Mouse (Mus musculus) forebrain, embryonic 11.5 days (tissue): Measurements from ENCODE around the gene Ndc80. TPM values are rescaled to one million over a fixed set of nuclear protein-coding genes. Genes with fewer than 3 reads are reported as not detected.

Experiments used
- ATAC-seq: fragments of 200-750 bp; cut with Nextera tagmentation; replicated peaks from 2 replicates; pipeline ENCODE4 v1.8.0; 2017; ENCODE audit warnings: moderate TSS enrichment; ENCODE audit not compliant: low FRiP score
- DNase-seq: peaks from one replicate; pipeline ENCODE4 v3.0.0-alpha.2; 2017; ENCODE audit warnings: low spot score
- H3K27ac ChIP-seq: fragments of 300-500 bp; sonication (generic); 2 replicates; pipeline ENCODE4 v1.5.1; 2014; ENCODE audit warnings: low read depth, low read length
- H3K27me3 ChIP-seq: fragments of 300-500 bp; sonication (generic); 2 replicates; pipeline ENCODE4 v1.6.1; 2014; ENCODE audit warnings: mild to moderate bottlenecking, low read length, mixed read lengths; ENCODE audit not compliant: control insufficient read depth, insufficient read depth
- H3K36me3 ChIP-seq: fragments of 300-500 bp; sonication (generic); 2 replicates; pipeline ENCODE4 v1.6.1; 2014; ENCODE audit warnings: mild to moderate bottlenecking, low read length, moderate library complexity, mixed read lengths; ENCODE audit not compliant: control insufficient read depth, insufficient read depth
- H3K4me1 ChIP-seq: fragments of 300-500 bp; sonication (generic); replicated peaks from 2 replicates; pipeline ENCODE4 v1.6.1; 2014; ENCODE audit warnings: low read length, mixed read lengths; ENCODE audit not compliant: control insufficient read depth, insufficient read depth
- H3K4me2 ChIP-seq: fragments of 300-500 bp; sonication (generic); 2 replicates; pipeline ENCODE4 v1.6.1; 2014; ENCODE audit warnings: low read depth, mild to moderate bottlenecking, low read length, moderate library complexity, mixed read lengths; ENCODE audit not compliant: severe bottlenecking
- H3K4me3 ChIP-seq: fragments of 300-500 bp; sonication (generic); 2 replicates; pipeline ENCODE4 v1.5.1; 2014; ENCODE audit warnings: low read depth, low read length
- H3K9ac ChIP-seq: fragments of 300-500 bp; sonication (generic); 2 replicates; pipeline ENCODE4 v1.6.1; 2014; ENCODE audit warnings: low read length
- H3K9me3 ChIP-seq: fragments of 300-500 bp; sonication (generic); 2 replicates; pipeline ENCODE4 v1.6.1; 2016; ENCODE audit warnings: low read length, mixed read lengths; ENCODE audit not compliant: control insufficient read depth
- WGBS: fragments of 180-500 bp; shearing (Covaris S2); extraction: QIAGEN DNeasy Blood & Tissue Kit; methylation state at CpG from one replicate; pipeline ENCODE4 v1.1.7; 2014; 5-methylcytosine and 5-hydroxymethylcytosine counted together
- polyA plus RNA-seq: library from polyadenylated mRNA; unstranded; fragments of >200 nt; fragmentation: Nextera tagmentation; extraction: Ambion mirVana; gene quantifications from 2 replicates; pipeline ENCODE4 v1.2.1, GENCODE M21; 2014

The Ndc80 gene
- polyA plus RNA-seq, 1 experiment from 2014 or later: 70.5 TPM

GRCm38 (mm10) chr17:71486231-71486851 is 40.3 kb downstream of the Ndc80 start:
- Histone ChIP-seq H3K9me3 (no peaks in the 10 kb centered on the region), H3K36me3 (no peaks in the 10 kb centered on the region), H3K4me1 (no peaks in the 10 kb centered on the region), H3K9ac (no peak overlapping the region), H3K27me3 (no peaks in the 10 kb centered on the region), H3K4me2 (no peak overlapping the region), H3K4me3 (no peak overlapping the region), H3K27ac (no peak overlapping the region)
- WGBS: 60% methylated on average over 8 of the region's 8 CpGs
- no peak for ATAC-seq
- DNase-seq: no peak

DNA sequence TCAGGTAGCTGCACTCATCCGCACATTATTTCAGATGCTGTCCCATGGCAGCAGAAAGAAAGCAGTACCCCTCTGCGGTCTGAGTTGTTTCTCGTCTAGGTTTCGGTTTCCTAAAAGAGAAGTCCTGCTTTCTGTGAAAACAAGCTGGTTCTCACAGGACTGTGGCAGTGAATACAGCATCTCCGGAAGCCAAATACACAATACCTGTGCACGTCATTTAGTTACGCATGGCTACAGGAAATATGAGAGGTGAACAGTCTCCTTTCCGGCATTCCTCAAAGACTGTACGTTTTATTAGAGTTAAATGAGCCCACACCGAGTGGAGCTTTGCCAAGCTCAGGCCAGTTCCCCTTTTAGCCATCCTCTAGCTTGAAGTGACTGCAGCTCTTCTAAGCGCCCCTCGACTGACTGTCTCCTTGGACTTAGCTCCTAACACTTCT is 40.8 kb downstream of the Ndc80 start:
- Histone ChIP-seq H3K9ac (no peak overlapping the region), H3K27ac (no peak overlapping the region), H3K36me3 (no peaks in the 10 kb centered on the region), H3K4me2 (no peak overlapping the region), H3K4me3 (no peak overlapping the region), H3K9me3 (no peaks in the 10 kb centered on the region), H3K27me3 (no peaks in the 10 kb centered on the region), H3K4me1 (no peaks in the 10 kb centered on the region)
- no peak for DNase-seq
- no peak for ATAC-seq
- 73% methylated on average over 12 of the region's 12 CpGs for WGBS

GRCm38 (mm10) chr17:71484711-71485110 is 41.9 kb downstream of the Ndc80 start:
- Histone ChIP-seq H3K36me3 (no peaks in the 10 kb centered on the region), H3K9me3 (no peaks in the 10 kb centered on the region), H3K27ac (no peak overlapping the region), H3K27me3 (no peaks in the 10 kb centered on the region), H3K4me3 (no peak overlapping the region), H3K4me2 (no peak overlapping the region), H3K4me1 (no peaks in the 10 kb centered on the region), H3K9ac (no peak overlapping the region)
- DNase-seq (no peak), ATAC-seq (no peak)
- WGBS: 94% methylated on average over 5 of the region's 5 CpGs

DNA sequence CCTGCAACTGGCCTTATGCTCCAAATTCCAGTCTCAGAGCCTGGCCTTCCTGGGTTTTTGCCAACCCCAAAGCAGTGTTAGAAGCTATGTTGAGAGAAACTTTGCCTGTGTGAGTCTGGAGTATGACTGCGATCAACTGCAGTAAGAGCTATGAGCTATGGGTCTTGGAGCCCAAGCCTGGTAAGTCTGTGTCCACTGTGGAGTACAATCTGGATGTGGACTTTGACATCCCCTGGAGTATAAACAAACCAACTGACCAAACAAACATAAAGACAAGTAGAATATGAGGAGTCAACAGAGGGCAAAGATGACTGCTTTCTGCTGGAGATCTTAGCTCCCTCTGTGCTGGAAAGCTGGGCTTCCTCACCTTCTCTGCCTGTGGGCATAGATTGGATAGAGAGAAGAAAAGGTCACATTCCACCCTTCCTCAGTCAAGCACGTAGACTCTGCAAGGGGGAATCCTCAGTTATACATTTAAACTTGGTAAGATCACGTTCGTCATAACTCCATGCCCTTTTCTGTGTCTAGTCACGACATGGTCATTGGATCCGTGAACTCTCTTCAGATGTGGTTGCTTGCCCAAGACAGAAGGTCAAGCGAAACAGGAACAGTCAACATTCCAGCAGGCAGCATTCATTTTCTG is 43.1 kb downstream of the Ndc80 start:
- Histone ChIP-seq H3K9me3 (no peaks in the 10 kb centered on the region), H3K9ac (no peak overlapping the region), H3K36me3 (no peaks in the 10 kb centered on the region), H3K27me3 (no peaks in the 10 kb centered on the region), H3K27ac (no peak overlapping the region), H3K4me2 (no peak overlapping the region), H3K4me3 (no peak overlapping the region), H3K4me1 (no peaks in the 10 kb centered on the region)
- DNase-seq (no peak), ATAC-seq (no peak)
- 86% methylated on average over 7 of the region's 7 CpGs for WGBS

- no peaks in the 10 kb centered on the region for H3K27me3 ChIP-seq
- H3K4me2 ChIP-seq: no peak overlapping the region
- H3K36me3 ChIP-seq: no peaks in the 10 kb centered on the region
- H3K9me3 ChIP-seq: no peaks in the 10 kb centered on the region
- H3K9ac ChIP-seq: no peak overlapping the region
- H3K27ac ChIP-seq: no peak overlapping the region
- 71% methylated on average over 5 of the region's 5 CpGs for WGBS
- no peaks in the 10 kb centered on the region for H3K4me1 ChIP-seq
- ATAC-seq: no peak
- no peak for DNase-seq
- H3K4me3 ChIP-seq: no peak overlapping the region
Measured at GRCm38 (mm10) chr17:71479381-71479901, 47.2 kb downstream of the Ndc80 start.

GRCm38 (mm10) chr17:71477481-71477880 is 49.2 kb downstream of the Ndc80 start:
- Histone ChIP-seq H3K9me3 (no peaks in the 10 kb centered on the region), H3K4me1 (peaks cover 4% of the 10 kb centered on the region; the same call in 1 of the 2 replicates), H3K4me3 (no peak overlapping the region), H3K27ac (no peak overlapping the region), H3K4me2 (no peak overlapping the region), H3K27me3 (no peaks in the 10 kb centered on the region), H3K36me3 (no peaks in the 10 kb centered on the region), H3K9ac (no peak overlapping the region)
- no peak for DNase-seq
- no peak for ATAC-seq
- 95% methylated on average over 8 of the region's 8 CpGs for WGBS

- Histone ChIP-seq H3K4me2 (peak overlapping the region; percentile 78), H3K9ac (peak overlapping the region; percentile 90; the same call in 1 of the 2 replicates), H3K36me3 (no peaks in the 10 kb centered on the region), H3K27me3 (no peaks in the 10 kb centered on the region), H3K27ac (no peak overlapping the region), H3K4me3 (peak overlapping the region; percentile 86; the same call in 1 of the 2 replicates), H3K4me1 (peaks cover 4% of the 10 kb centered on the region; the same call in 1 of the 2 replicates), H3K9me3 (no peaks in the 10 kb centered on the region)
- DNase-seq (no peak), ATAC-seq (no peak)
- 81% methylated on average over 7 of the region's 7 CpGs for WGBS
Measured at GRCm38 (mm10) chr17:71476346-71477020, 50.2 kb downstream of the Ndc80 start.

- 1% methylated on average over 28 of the region's 31 CpGs for WGBS
- Histone ChIP-seq H3K4me3 (peak overlapping the region; percentile 86), H3K27me3 (no peaks in the 10 kb centered on the region), H3K4me2 (peak overlapping the region; percentile 78), H3K9ac (peak overlapping the region; percentile 90), H3K27ac (peak overlapping the region; percentile 97), H3K4me1 (peaks cover 4% of the 10 kb centered on the region; the same call in 1 of the 2 replicates), H3K9me3 (no peaks in the 10 kb centered on the region), H3K36me3 (no peaks in the 10 kb centered on the region)
- DNase-seq (peak; percentile 91), ATAC-seq (peak; percentile 81; the same call in 1 of the 2 replicates)
Measured at GRCm38 (mm10) chr17:71475705-71476089, 51.0 kb downstream of the Ndc80 start.
